Mouse (Mus musculus) heart, embryonic 14.5 days (tissue): ENCODE measurements around the gene Usp32. TPM values are rescaled to one million over a fixed set of nuclear protein-coding genes. Genes with fewer than 3 reads are reported as not detected.

Experiments
- ATAC-seq: fragments of 200-750 bp; cut with Nextera tagmentation; 2 replicates; pipeline ENCODE4 v1.8.0; 2017; ENCODE audit warnings: low read depth, moderate TSS enrichment; ENCODE audit not compliant: insufficient number of reproducible peaks, insufficient read depth, low FRiP score
- H3K27ac ChIP-seq, 2 experiments: fragments of 200-500 bp in 1 of 2; fragments of 300-500 bp in 1 of 2; sonication (generic) in 1 of 2; replicated peaks in 1 of 2; 2 replicates each; pipeline ENCODE4 v1.5.1; 2012 to 2014; ENCODE audit warnings: low read depth in 2 of 2, low read length in 2 of 2, control low read depth in 1 of 2, mild to moderate bottlenecking in 1 of 2, mixed read lengths in 1 of 2; ENCODE audit not compliant: control insufficient read depth in 1 of 2, insufficient read depth in 1 of 2
- H3K27me3 ChIP-seq: fragments of 300-500 bp; sonication (generic); 2 replicates; pipeline ENCODE4 v1.6.1; 2014; ENCODE audit warnings: mild to moderate bottlenecking, low read length, control low read depth; ENCODE audit not compliant: control insufficient read depth, insufficient read depth
- H3K36me3 ChIP-seq: fragments of 300-500 bp; sonication (generic); 2 replicates; pipeline ENCODE4 v1.6.1; 2014; ENCODE audit warnings: mild to moderate bottlenecking, control low read depth, low read length, mixed read lengths; ENCODE audit not compliant: control insufficient read depth, insufficient read depth
- H3K4me1 ChIP-seq, 2 experiments: fragments of 200-500 bp in 1 of 2; fragments of 300-500 bp in 1 of 2; sonication (generic) in 1 of 2; 2 replicates each; pipeline ENCODE4 v1.6.1; 2012 to 2014; ENCODE audit warnings: low read length in 2 of 2, control low read depth in 1 of 2, mixed read lengths in 1 of 2; ENCODE audit not compliant: control insufficient read depth in 2 of 2, insufficient read depth in 2 of 2
- H3K4me2 ChIP-seq: fragments of 300-500 bp; sonication (generic); 2 replicates; pipeline ENCODE4 v1.6.1; 2014; ENCODE audit warnings: mild to moderate bottlenecking, low read length
- H3K4me3 ChIP-seq, 2 experiments: fragments of 200-500 bp in 1 of 2; fragments of 300-500 bp in 1 of 2; sonication (generic) in 1 of 2; 2 replicates each; pipeline ENCODE4 v1.5.1; 2012 to 2014; ENCODE audit warnings: low read length in 2 of 2, mild to moderate bottlenecking in 2 of 2, control low read depth in 1 of 2, low read depth in 1 of 2, moderate library complexity in 1 of 2; ENCODE audit not compliant: control insufficient read depth in 1 of 2, insufficient read depth in 1 of 2
- H3K9ac ChIP-seq: fragments of 300-500 bp; sonication (generic); 2 replicates; pipeline ENCODE4 v1.6.1; 2014; ENCODE audit warnings: mild to moderate bottlenecking, low read length
- H3K9me3 ChIP-seq: fragments of 300-500 bp; sonication (generic); 2 replicates; pipeline ENCODE4 v1.6.1; 2016; ENCODE audit warnings: low read length, control low read depth; ENCODE audit not compliant: control insufficient read depth
- WGBS: fragments of 180-500 bp; shearing (Covaris S2); extraction: QIAGEN DNeasy Blood & Tissue Kit; methylation state at CpG from one replicate; pipeline ENCODE4 v1.1.7; 2014; 5-methylcytosine and 5-hydroxymethylcytosine counted together
- polyA plus RNA-seq: library from polyadenylated mRNA; unstranded; fragments of >200 nt; fragmentation: Nextera tagmentation; extraction: Ambion mirVana; gene quantifications from 2 replicates; pipeline ENCODE4 v1.2.1, GENCODE M21; 2014

Gene Usp32
- polyA plus RNA-seq, 1 experiment from 2014 or later = 6.2 TPM

- H3K36me3 ChIP-seq = no peaks in the 10 kb centered on the region
- peaks cover 36% of the 10 kb centered on the region for H3K27me3 ChIP-seq
- H3K9me3 ChIP-seq = no peaks in the 10 kb centered on the region
- no peak overlapping the region for H3K9ac ChIP-seq
- no peak overlapping the region for H3K27ac ChIP-seq
- peak overlapping the region in 1 of 2 experiments; percentile 29; a peak in 2 of 4 replicates for H3K4me3 ChIP-seq
- 3% methylated on average over 11 of the region's 11 CpGs for WGBS
- peaks cover 10 to 24% of the 10 kb centered on the region in 2 experiments for H3K4me1 ChIP-seq
- no peak for ATAC-seq
- H3K4me2 ChIP-seq = peak overlapping the region; percentile 55
These were observed 181.7 kb downstream of the Usp32 start for GRCm38 (mm10) chr11:84958271-84958630.

- Histone ChIP-seq H3K4me1 (peaks cover 10 to 24% of the 10 kb centered on the region in 2 experiments), H3K4me2 (peak within 1 kb of the TSS; percentile 55), H3K9me3 (no peaks in the 10 kb centered on the region), H3K27me3 (peaks cover 36% of the 10 kb centered on the region), H3K9ac (no peak within 1 kb of the TSS), H3K27ac (no peak within 1 kb of the TSS), H3K4me3 (peak within 1 kb of the TSS in 1 of 2 experiments; percentile 29; a peak in 2 of 4 replicates), H3K36me3 (no peaks in the 10 kb centered on the region)
- WGBS = under 1% methylated on average over 49 of the region's 49 CpGs
- ATAC-seq = no peak
These were observed 182.2 kb downstream of the Usp32 start, which contains the start of gene Car4 for GRCm38 (mm10) chr11:84957591-84958270. TSS of gene Car4 (plus strand) at chr11:84957786.

GRCm38 (mm10) chr11:84957171-84957570 lies 182.8 kb downstream of the Usp32 start:
- Histone ChIP-seq H3K9ac (no peak overlapping the region), H3K4me2 (peak overlapping the region; percentile 55), H3K4me1 (peaks cover 10 to 24% of the 10 kb centered on the region in 2 experiments), H3K36me3 (no peaks in the 10 kb centered on the region), H3K27ac (no peak overlapping the region), H3K27me3 (peaks cover 36% of the 10 kb centered on the region), H3K9me3 (no peaks in the 10 kb centered on the region), H3K4me3 (peak overlapping the region in 1 of 2 experiments; percentile 29; a peak in 1 of 4 replicates)
- no peak for ATAC-seq
- 3% methylated on average over 15 of the region's 15 CpGs for WGBS

- peaks cover 10 to 24% of the 10 kb centered on the region in 2 experiments for H3K4me1 ChIP-seq
- no peak for ATAC-seq
- no peak overlapping the region for H3K9ac ChIP-seq
- peaks cover 36% of the 10 kb centered on the region for H3K27me3 ChIP-seq
- no peak overlapping the region for H3K4me3 ChIP-seq
- no peak overlapping the region for H3K4me2 ChIP-seq
- no peaks in the 10 kb centered on the region for H3K36me3 ChIP-seq
- H3K9me3 ChIP-seq = no peaks in the 10 kb centered on the region
- WGBS = 37% methylated on average over 5 of the region's 5 CpGs
- no peak overlapping the region for H3K27ac ChIP-seq
These were observed 183.6 kb downstream of the Usp32 start for GRCm38 (mm10) chr11:84956400-84956799.

GRCm38 (mm10) chr11:84952611-84953010 lies 187.3 kb downstream of the Usp32 start:
- WGBS = 22% methylated on average over 2 of the region's 2 CpGs
- no peak overlapping the region for H3K4me3 ChIP-seq

GRCm38 (mm10) chr11:84948526-84948925 lies 191.4 kb downstream of the Usp32 start:
- ATAC-seq = no peak
- Histone ChIP-seq H3K36me3 (no peaks in the 10 kb centered on the region), H3K4me2 (no peak overlapping the region), H3K27me3 (peaks cover 24% of the 10 kb centered on the region), H3K27ac (no peak overlapping the region), H3K9me3 (no peaks in the 10 kb centered on the region), H3K9ac (no peak overlapping the region), H3K4me1 (no peaks in the 10 kb centered on the region), H3K4me3 (no peak overlapping the region)
- 54% methylated on average over 3 of the region's 3 CpGs for WGBS

More at GRCm38 (mm10) chr11:84952611-84953010, 187.3 kb downstream of the Usp32 start:
- peaks cover 0 to 3% of the 10 kb centered on the region in 2 experiments; a peak in 2 of 4 replicates for H3K4me1 ChIP-seq
- H3K27ac ChIP-seq = no peak overlapping the region
- H3K4me2 ChIP-seq = no peak overlapping the region
- H3K9ac ChIP-seq = no peak overlapping the region
- H3K36me3 ChIP-seq = no peaks in the 10 kb centered on the region
- peaks cover 18% of the 10 kb centered on the region for H3K27me3 ChIP-seq
- no peak for ATAC-seq
- H3K9me3 ChIP-seq = no peaks in the 10 kb centered on the region

GRCm38 (mm10) chr11:84948114-84948513 lies 191.8 kb downstream of the Usp32 start:
- no peak for ATAC-seq
- H3K27ac ChIP-seq = no peak overlapping the region
- WGBS = 51% methylated on average over 3 of the region's 3 CpGs
- peaks cover 28% of the 10 kb centered on the region for H3K27me3 ChIP-seq
- no peaks in the 10 kb centered on the region for H3K4me1 ChIP-seq
- no peak overlapping the region for H3K4me2 ChIP-seq
- H3K9me3 ChIP-seq = no peaks in the 10 kb centered on the region
- H3K4me3 ChIP-seq = no peak overlapping the region
- H3K36me3 ChIP-seq = no peaks in the 10 kb centered on the region
- no peak overlapping the region for H3K9ac ChIP-seq
